Mouse (Mus musculus): ENCODE results near the gene Spp2.

DNA sequence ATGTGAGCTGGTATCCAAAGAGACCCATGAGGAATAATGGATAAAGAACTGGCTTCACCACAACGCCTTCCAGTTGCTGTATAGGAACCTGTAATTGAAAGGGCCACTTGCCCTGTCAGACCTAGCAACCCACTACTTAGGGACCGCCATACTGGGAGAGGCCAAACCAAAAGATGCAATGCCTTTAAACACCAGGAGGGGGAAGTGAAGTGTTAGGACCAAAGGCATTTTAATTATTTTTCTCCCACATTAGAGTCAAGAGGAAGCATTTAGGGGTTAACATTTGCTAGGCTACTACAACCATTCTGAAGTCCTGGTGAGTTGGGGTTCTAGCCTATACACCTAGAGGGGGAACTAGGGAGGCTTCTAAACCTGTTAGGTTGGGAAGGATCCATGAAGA is 67.1 kb downstream of the Spp2 start:
- TF ChIP-seq EP300 (IDR thresholded peaks at IDR 0.05; ENCODE audit: insufficient read depth, low read depth, low read length), result no peak
- no peak for TF ChIP-seq POLR2A (IDR thresholded peaks at IDR 0.05; ENCODE audit: insufficient read depth, low read depth, low read length)
- TF ChIP-seq CTCF (IDR thresholded peaks at IDR 0.05), result peak; percentile 46

Data from heart, adult 2 months (tissue).